Mouse (Mus musculus) erythroblast, embryonic 14.5 days (primary cell): Measurements from ENCODE around the gene Sar1b.

Experiments
- GATA1 ChIP-seq: IDR thresholded peaks from 2 replicates; pipeline ENCODE4 v1.6.1; 2012; ENCODE audit warnings: low read length, inconsistent platforms, mixed read lengths
- TAL1 ChIP-seq: IDR thresholded peaks from 3 replicates; pipeline ENCODE4 v1.6.1; 2012; ENCODE audit warnings: low read length, inconsistent platforms, mixed read lengths

DNA sequence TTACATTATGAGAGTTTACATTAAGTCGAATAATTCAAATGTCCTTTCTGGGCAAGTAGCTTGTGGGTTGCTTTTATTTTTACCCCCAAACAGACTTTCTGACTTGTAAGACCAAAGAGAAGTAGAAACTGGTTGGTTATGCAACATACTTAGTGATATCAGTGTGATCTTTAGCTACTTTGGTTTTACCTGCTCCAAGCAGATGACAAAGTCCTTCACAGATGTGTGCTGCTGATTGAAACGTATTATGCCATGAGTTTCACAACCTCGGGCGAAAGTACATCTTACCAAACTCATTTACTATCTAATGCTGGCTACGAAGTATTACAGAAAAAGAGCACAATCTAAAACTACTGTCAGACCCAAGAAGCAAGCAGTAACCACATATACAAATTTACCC, 5.9 kb upstream of the Sar1b start:
- TF ChIP-seq TAL1 (no peak), GATA1 (no peak)
